Mouse (Mus musculus) limb, embryonic 13.5 days (tissue): ENCODE data around the gene Fnbp1. TPM values are rescaled to one million over a fixed set of nuclear protein-coding genes. Genes with fewer than 3 reads are reported as not detected.

ENCODE experiments used
- ATAC-seq: fragments of 200-750 bp; cut with Nextera tagmentation; 2 replicates; pipeline ENCODE4 v1.8.0; 2017; ENCODE audit warnings: low read depth, moderate number of reproducible peaks, moderate TSS enrichment; ENCODE audit not compliant: low FRiP score
- H3K27ac ChIP-seq: fragments of 300-500 bp; sonication (generic); 2 replicates; pipeline ENCODE4 v1.5.1; 2015; ENCODE audit warnings: inconsistent platforms, mild to moderate bottlenecking, moderate library complexity
- H3K27me3 ChIP-seq: fragments of 300-500 bp; sonication (generic); 2 replicates; pipeline ENCODE4 v1.6.1; 2015; ENCODE audit warnings: mild to moderate bottlenecking, inconsistent platforms
- H3K36me3 ChIP-seq: fragments of 300-500 bp; sonication (generic); 2 replicates; pipeline ENCODE4 v1.6.1; 2015; ENCODE audit warnings: inconsistent platforms, mild to moderate bottlenecking, moderate library complexity
- H3K4me1 ChIP-seq: fragments of 300-500 bp; sonication (generic); 2 replicates; pipeline ENCODE4 v1.6.1; 2015; ENCODE audit warnings: inconsistent platforms
- H3K4me2 ChIP-seq: fragments of 300-500 bp; sonication (generic); replicated peaks from 2 replicates; pipeline ENCODE4 v1.6.1; 2015; ENCODE audit warnings: inconsistent platforms, mild to moderate bottlenecking, moderate library complexity
- H3K4me3 ChIP-seq: fragments of 300-500 bp; sonication (generic); 2 replicates; pipeline ENCODE4 v1.5.1; 2015; ENCODE audit warnings: moderate library complexity, mild to moderate bottlenecking, inconsistent platforms
- H3K9ac ChIP-seq: fragments of 300-500 bp; sonication (generic); 2 replicates; pipeline ENCODE4 v1.6.1; 2015; ENCODE audit warnings: mild to moderate bottlenecking, inconsistent platforms
- H3K9me3 ChIP-seq: fragments of 300-500 bp; sonication (generic); 2 replicates; pipeline ENCODE4 v1.6.1; 2016; ENCODE audit warnings: inconsistent platforms
- WGBS: fragments of 180-500 bp; shearing (Covaris S2); methylation state at CpG from one replicate; pipeline ENCODE4 v1.1.7; 2015; 5-methylcytosine and 5-hydroxymethylcytosine counted together
- polyA plus RNA-seq: library from polyadenylated mRNA; unstranded; fragments of >200 nt; fragmentation: Nextera tagmentation; extraction: Ambion mirVana; gene quantifications from 2 replicates; pipeline ENCODE4 v1.2.1, GENCODE M21; 2015

The Fnbp1 gene
- polyA plus RNA-seq, 1 experiment from 2014 or later = 24.5 TPM

- Histone ChIP-seq H3K27me3 (no peaks in the 10 kb centered on the region), H3K9ac (no peak overlapping the region), H3K4me1 (peaks cover 56% of the 10 kb centered on the region), H3K4me2 (no peak overlapping the region), H3K9me3 (no peaks in the 10 kb centered on the region), H3K27ac (no peak overlapping the region; the same call in 1 of the 2 replicates), H3K36me3 (no peaks in the 10 kb centered on the region), H3K4me3 (no peak overlapping the region)
- 66% methylated on average over 8 of the region's 8 CpGs for WGBS
- no peak for ATAC-seq
These were observed 9.1 kb downstream of the Fnbp1 start for GRCm38 (mm10) chr2:31132682-31133081.

- Histone ChIP-seq H3K9me3 (no peaks in the 10 kb centered on the region), H3K36me3 (no peaks in the 10 kb centered on the region), H3K4me2 (no peak overlapping the region), H3K4me3 (no peak overlapping the region), H3K27me3 (no peaks in the 10 kb centered on the region), H3K4me1 (peaks cover 57% of the 10 kb centered on the region), H3K9ac (no peak overlapping the region), H3K27ac (no peak overlapping the region)
- 69% methylated on average over 8 of the region's 8 CpGs for WGBS
- ATAC-seq = no peak
These were observed 11.0 kb downstream of the Fnbp1 start for GRCm38 (mm10) chr2:31130815-31131299.

DNA sequence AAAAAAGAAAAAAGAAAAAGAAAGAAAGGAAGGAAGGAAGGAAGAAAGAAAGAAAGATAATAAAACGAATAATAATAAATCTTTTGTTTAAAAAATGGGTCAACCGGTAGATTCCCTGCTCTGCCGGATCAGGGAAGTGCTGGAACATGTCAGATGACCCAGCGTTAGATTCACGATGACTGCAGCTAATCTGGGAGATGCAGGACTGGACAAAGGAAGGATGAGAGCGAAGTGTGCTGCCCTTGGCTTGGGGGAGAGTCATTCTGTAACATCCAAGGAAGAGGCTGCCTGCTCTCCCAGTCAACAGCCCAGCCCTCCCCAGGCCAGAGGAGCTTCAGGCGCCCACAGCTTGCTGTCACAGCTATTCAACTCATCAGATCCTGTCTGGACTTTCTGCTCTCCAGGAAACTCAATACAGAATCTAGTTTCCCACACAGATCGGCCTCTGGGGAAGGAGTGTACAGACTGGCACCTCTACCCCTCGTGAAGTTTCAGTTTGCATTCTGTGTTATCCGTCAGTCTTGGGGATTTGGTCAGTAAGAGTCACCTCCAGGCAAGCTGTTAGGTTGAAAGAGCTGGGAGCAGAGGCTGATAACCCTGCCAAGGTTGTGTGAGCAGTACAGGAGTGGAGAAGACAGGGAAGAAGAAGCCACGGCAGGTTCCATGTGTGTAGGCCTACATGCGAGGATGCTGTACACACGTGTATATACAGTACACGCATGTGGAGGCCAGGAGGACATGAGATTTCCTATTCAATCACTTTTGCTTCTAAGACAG, 11.9 kb downstream of the Fnbp1 start:
- no peaks in the 10 kb centered on the region for H3K27me3 ChIP-seq
- H3K27ac ChIP-seq = no peak overlapping the region
- ATAC-seq = no peak
- H3K4me1 ChIP-seq = peaks cover 53% of the 10 kb centered on the region
- WGBS = 81% methylated on average over 14 of the region's 14 CpGs
- no peak overlapping the region for H3K9ac ChIP-seq
- H3K4me3 ChIP-seq = no peak overlapping the region
- H3K36me3 ChIP-seq = no peaks in the 10 kb centered on the region
- no peak overlapping the region for H3K4me2 ChIP-seq
- no peaks in the 10 kb centered on the region for H3K9me3 ChIP-seq

DNA sequence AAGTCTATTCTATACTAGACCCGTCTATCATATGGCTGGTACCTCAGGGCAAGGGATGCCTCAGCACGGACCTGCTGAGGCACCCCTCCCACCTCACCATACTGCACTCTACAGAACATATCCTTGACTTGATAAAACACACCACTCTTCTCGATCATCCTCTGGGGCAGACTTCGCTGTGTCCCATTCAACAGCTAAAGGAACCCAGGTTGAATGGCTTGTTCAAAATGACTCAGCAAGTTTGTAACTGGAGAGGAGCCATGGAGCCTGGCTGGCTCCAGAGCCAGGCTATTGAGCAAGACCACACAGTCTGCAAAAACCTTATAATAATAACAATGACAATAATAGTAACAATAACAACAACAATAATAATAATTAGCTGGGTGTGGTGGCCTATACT, 13.9 kb downstream of the Fnbp1 start:
- Histone ChIP-seq H3K36me3 (no peaks in the 10 kb centered on the region), H3K4me2 (no peak overlapping the region), H3K9ac (no peak overlapping the region), H3K4me3 (no peak overlapping the region), H3K27me3 (no peaks in the 10 kb centered on the region), H3K27ac (no peak overlapping the region), H3K9me3 (no peaks in the 10 kb centered on the region), H3K4me1 (peaks cover 65% of the 10 kb centered on the region)
- ATAC-seq = no peak
- 75% methylated on average over 4 of the region's 4 CpGs for WGBS

DNA sequence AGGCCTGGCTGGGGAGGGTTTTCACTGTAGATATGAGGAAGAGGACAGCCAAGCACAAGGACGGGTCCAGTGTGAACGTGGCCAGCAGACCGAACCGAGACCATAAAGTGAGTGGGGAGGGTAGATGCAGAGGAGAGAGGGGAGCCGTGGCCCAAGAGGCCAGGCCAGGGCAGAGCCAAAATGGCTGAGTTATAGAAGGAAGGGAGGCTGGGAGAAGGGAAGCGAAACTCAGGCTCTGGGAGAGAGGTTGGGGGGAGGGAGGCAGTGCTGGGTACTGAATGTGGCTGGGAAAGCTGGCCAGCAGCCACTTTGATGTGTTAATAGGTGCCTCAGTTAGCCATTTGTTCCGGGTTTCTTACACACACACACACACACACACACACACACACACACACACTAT, 14.6 kb downstream of the Fnbp1 start:
- peak; percentile 14; the same call in 1 of the 2 replicates for ATAC-seq
- Histone ChIP-seq H3K9me3 (no peaks in the 10 kb centered on the region), H3K9ac (no peak overlapping the region), H3K27me3 (no peaks in the 10 kb centered on the region), H3K27ac (peak overlapping the region; percentile 44; the same call in 1 of the 2 replicates), H3K4me3 (no peak overlapping the region), H3K36me3 (no peaks in the 10 kb centered on the region), H3K4me1 (peaks cover 58% of the 10 kb centered on the region), H3K4me2 (no peak overlapping the region)
- WGBS = 49% methylated on average over 7 of the region's 7 CpGs

DNA sequence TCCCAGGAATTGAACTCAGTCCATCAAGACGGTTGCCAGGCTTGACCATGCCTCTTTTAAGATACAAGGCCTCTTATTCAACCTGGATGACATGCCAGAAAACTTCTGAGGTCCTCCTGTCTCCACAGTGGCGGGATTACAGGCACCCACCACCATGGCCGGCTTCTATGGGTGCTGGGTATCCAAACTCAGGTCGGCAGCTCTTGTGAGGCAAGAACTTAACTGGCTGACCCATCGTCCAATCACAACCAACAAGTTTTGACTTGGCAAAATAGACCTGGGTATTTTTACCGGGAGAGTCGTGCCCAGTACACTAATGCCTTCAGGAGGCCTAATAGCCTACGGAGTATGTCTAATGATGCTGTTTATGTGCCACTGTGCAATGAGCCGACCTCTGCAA, 15.8 kb downstream of the Fnbp1 start:
- H3K9ac ChIP-seq = no peak overlapping the region
- peak overlapping the region; percentile 33; the same call in 1 of the 2 replicates for H3K27ac ChIP-seq
- peaks cover 50% of the 10 kb centered on the region for H3K4me1 ChIP-seq
- H3K4me3 ChIP-seq = no peak overlapping the region
- 60% methylated on average over 9 of the region's 9 CpGs for WGBS
- no peaks in the 10 kb centered on the region for H3K27me3 ChIP-seq
- H3K9me3 ChIP-seq = no peaks in the 10 kb centered on the region
- ATAC-seq = no peak
- H3K36me3 ChIP-seq = no peaks in the 10 kb centered on the region
- no peak overlapping the region for H3K4me2 ChIP-seq

GRCm38 (mm10) chr2:31125156-31125555, 16.7 kb downstream of the Fnbp1 start:
- Histone ChIP-seq H3K36me3 (no peaks in the 10 kb centered on the region), H3K4me2 (no peak overlapping the region), H3K27ac (no peak overlapping the region), H3K9ac (no peak overlapping the region), H3K9me3 (no peaks in the 10 kb centered on the region), H3K4me1 (peaks cover 45% of the 10 kb centered on the region), H3K4me3 (no peak overlapping the region), H3K27me3 (no peaks in the 10 kb centered on the region)
- no peak for ATAC-seq
- 79% methylated on average over 7 of the region's 7 CpGs for WGBS

DNA sequence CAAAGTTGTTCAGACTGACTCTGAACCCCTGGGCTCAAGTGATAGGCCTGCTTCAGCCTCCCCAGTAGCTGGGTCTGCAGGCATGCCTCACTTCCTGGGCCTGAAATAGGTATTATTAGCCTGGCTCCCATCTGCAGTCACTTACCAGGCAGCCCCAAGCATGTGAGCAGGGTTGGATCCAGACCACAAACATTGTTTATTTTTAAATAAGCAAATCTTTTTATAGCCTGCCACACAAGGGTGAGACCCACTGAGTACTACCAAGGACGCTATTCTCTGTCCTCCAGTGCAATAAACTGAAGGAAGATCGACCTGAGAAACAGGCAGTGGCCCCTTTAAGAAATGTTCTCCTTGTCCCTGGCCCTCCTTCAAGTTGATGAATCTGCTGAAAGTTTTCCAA, 17.1 kb downstream of the Fnbp1 start:
- no peak for ATAC-seq
- peak overlapping the region; percentile 33; the same call in 1 of the 2 replicates for H3K27ac ChIP-seq
- no peak overlapping the region for H3K4me3 ChIP-seq
- WGBS = 21% methylated on average over 2 of the region's 2 CpGs
- no peak overlapping the region for H3K9ac ChIP-seq
- H3K4me1 ChIP-seq = peaks cover 45% of the 10 kb centered on the region
- H3K4me2 ChIP-seq = no peak overlapping the region
- H3K9me3 ChIP-seq = no peaks in the 10 kb centered on the region
- no peaks in the 10 kb centered on the region for H3K36me3 ChIP-seq
- H3K27me3 ChIP-seq = no peaks in the 10 kb centered on the region

DNA sequence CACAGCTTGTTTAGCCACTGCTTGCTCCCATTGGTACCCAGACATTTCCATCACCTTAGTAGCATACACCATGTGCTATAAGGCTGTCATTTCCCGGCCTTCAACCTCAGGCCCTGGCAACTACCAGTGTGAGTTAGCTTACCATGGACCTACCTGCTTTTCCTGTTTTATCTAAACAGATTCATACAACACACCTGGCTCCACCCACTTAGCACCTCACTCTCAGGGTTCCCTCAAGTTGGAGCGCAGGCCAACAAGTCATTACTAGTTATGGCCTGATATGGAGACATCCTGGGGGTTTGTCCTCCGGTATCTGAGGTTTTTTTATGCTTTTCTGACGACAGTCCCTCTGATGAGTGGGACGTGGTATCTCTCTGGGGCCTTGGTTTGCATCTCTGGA, 18.3 kb downstream of the Fnbp1 start:
- no peak for ATAC-seq
- no peak overlapping the region for H3K4me3 ChIP-seq
- no peak overlapping the region for H3K4me2 ChIP-seq
- H3K4me1 ChIP-seq = peaks cover 47% of the 10 kb centered on the region
- no peak overlapping the region for H3K27ac ChIP-seq
- H3K27me3 ChIP-seq = no peaks in the 10 kb centered on the region
- WGBS = 89% methylated on average over 5 of the region's 5 CpGs
- H3K36me3 ChIP-seq = no peaks in the 10 kb centered on the region
- H3K9ac ChIP-seq = no peak overlapping the region
- no peaks in the 10 kb centered on the region for H3K9me3 ChIP-seq

DNA sequence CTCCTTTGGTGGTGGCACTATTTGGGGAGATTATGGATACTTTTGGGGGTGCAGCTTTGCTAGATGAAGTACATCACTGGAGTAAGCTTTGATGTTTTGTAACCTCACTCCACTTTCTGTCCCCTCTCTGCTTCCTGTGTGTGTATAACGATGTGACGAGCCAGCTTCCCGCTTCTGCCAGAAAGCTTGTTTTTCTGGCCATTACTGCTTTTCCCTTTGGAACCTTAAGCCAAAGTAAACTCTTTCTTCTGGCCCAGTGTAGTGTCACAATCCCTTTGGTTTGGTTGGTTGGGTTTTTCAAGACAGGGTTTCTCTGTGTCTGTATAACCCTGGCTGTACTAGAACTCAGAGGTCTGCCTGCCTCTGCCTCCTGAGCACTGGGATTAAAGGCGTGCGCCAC, 19.0 kb downstream of the Fnbp1 start:
- WGBS = 86% methylated on average over 5 of the region's 5 CpGs
- no peak overlapping the region for H3K4me2 ChIP-seq
- H3K36me3 ChIP-seq = no peaks in the 10 kb centered on the region
- no peak for ATAC-seq
- H3K27ac ChIP-seq = no peak overlapping the region
- H3K4me1 ChIP-seq = peaks cover 44% of the 10 kb centered on the region
- no peaks in the 10 kb centered on the region for H3K27me3 ChIP-seq
- H3K9ac ChIP-seq = no peak overlapping the region
- no peaks in the 10 kb centered on the region for H3K9me3 ChIP-seq
- H3K4me3 ChIP-seq = no peak overlapping the region

GRCm38 (mm10) chr2:31121131-31121693, 20.6 kb downstream of the Fnbp1 start:
- no peak overlapping the region for H3K27ac ChIP-seq
- no peak overlapping the region for H3K9ac ChIP-seq
- no peaks in the 10 kb centered on the region for H3K9me3 ChIP-seq
- H3K4me3 ChIP-seq = no peak overlapping the region
- peaks cover 36% of the 10 kb centered on the region for H3K4me1 ChIP-seq
- no peaks in the 10 kb centered on the region for H3K27me3 ChIP-seq
- H3K36me3 ChIP-seq = no peaks in the 10 kb centered on the region
- 67% methylated on average over 7 of the region's 7 CpGs for WGBS
- H3K4me2 ChIP-seq = no peak overlapping the region
- ATAC-seq = no peak

DNA sequence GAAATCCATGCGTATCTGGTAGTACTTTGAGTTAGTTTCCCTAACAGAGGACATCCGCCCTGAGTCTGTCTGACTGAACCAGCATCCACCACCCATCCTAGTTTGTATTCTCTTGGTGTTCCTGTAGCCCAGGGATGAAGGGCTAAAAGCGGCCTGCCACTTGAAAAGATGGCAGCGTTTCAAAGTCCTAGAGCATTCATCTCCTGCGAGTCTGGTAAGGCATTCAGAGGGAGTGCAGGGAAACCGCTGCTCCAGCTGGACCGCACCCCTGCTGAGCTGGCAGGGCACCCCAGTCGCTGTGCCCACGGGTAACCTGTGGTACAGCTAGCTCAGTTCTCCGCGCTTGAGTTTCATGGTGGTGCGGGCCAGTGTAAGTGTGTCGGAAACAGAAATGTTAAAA, 22.0 kb downstream of the Fnbp1 start:
- Histone ChIP-seq H3K27me3 (no peaks in the 10 kb centered on the region), H3K36me3 (no peaks in the 10 kb centered on the region), H3K9ac (no peak overlapping the region), H3K9me3 (no peaks in the 10 kb centered on the region), H3K27ac (no peak overlapping the region), H3K4me1 (peaks cover 44% of the 10 kb centered on the region), H3K4me3 (no peak overlapping the region), H3K4me2 (no peak overlapping the region)
- 75% methylated on average over 13 of the region's 13 CpGs for WGBS
- ATAC-seq = no peak
